Mouse (Mus musculus) activated CD4-positive, CD25-positive, alpha-beta regulatory T cell (primary cell): ENCODE measurements around the gene Elmod1. TPM values are rescaled to one million over a fixed set of nuclear protein-coding genes. Genes with fewer than 3 reads are reported as not detected.

Experiments used
- polyA plus RNA-seq, 2 experiments: library from polyadenylated mRNA; unstranded; fragments of 100-300 nt; shearing (Covaris generic); gene quantifications; one replicate each; pipeline ENCODE4 v1.2.1; 2017

The Elmod1 gene
- polyA plus RNA-seq, result under 1 TPM in 1 of 2 experiments, not detected in 1; 0.23 TPM

GRCm38 (mm10) chr9:53975122-53975518 lies at the start of gene Elmod1:
Elmod1 (minus strand) TSS chr9:53975301.

Other genes starting within 250 kb of the Elmod1 start
- 10 to 100 TPM in 1 of 2 experiments, 1 to 10 TPM in 1; 7.9 to 17.2 TPM for gene Slc35f2, start 203.8 kb downstream of the Elmod1 start, polyA plus RNA-seq
- under 1 TPM in 1 of 2 experiments, not detected in 1; 0.22 TPM for gene Sln, start 125.1 kb downstream of the Elmod1 start, polyA plus RNA-seq
- gene Tnfaip8l3, start 93.1 kb upstream of the Elmod1 start, polyA plus RNA-seq, result under 1 TPM in 1 of 2 experiments, not detected in 1; 0.22 TPM